Mouse (Mus musculus) embryonic fibroblast, embryonic 13.5 days (primary cell): ENCODE data around the gene Romo1.

Source experiments
- CTCF ChIP-seq: IDR thresholded peaks from 2 replicates; pipeline ENCODE4 v1.5.1; 2011; ENCODE audit warnings: mild to moderate bottlenecking, control low read depth, low read length, moderate library complexity, borderline replicate concordance; ENCODE audit not compliant: insufficient read depth
- POLR2A ChIP-seq: IDR thresholded peaks from 2 replicates; pipeline ENCODE4 v1.6.1; 2011; ENCODE audit warnings: low read depth, mild to moderate bottlenecking, control low read depth, low read length, moderate library complexity

DNA sequence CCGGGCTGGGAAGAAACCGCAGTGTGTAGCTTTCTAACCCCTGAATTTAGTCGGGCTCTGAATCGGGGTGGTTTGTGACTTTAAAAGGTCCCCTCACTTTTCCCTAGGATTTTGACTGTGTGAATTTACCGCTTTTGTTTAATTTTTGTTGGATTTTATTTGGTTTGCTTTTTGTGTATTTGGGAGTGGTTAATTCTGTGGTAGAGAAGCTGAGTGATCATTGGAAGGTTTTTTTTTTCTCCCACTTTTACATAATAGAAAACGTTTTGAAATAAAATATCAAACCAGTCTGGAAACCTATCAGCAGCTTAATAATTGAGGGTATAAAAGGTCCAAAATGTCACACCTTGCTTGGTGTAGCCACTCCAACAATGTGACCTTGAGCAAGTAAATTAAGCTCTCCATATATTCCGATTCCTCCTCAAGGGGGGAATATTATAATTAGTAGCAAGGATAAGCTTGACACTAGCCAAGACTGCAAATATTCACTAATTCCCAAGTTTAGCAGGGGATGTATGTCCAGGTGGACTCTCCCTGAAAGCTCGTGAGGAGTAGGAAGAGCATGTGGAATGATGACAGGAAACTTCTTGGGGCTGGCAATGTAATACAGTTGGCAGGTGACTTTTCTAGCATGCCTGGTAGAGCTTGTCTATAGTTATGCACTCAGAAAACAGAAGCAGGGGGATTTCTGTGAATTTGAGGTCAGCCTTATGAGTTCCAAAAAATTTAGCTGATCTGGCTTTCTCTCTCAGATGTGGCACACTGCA, 37.2 kb downstream of the Romo1 start:
- TF ChIP-seq CTCF (no peak), POLR2A (no peak)
